Mouse (Mus musculus): ENCODE data around the gene Pde4d. TPM values are rescaled to one million over a fixed set of nuclear protein-coding genes. Genes with fewer than 3 reads are reported as not detected.

Gene Pde4d
- polyA plus RNA-seq, 1 experiment from 2014 or later, result 3.4 TPM

GRCm38 (mm10) chr13:109247061-109247460 lies 797.3 kb downstream of the Pde4d start:
- in situ Hi-C loops (cut with MboI; ENCODE audit: low pct_unique_long_range_greater_than_20kb), result loop anchor here (5.0 to 25.0 kb wide), 2 partner anchors 80 to 665 kb away; no protein-coding TSS in a partner anchor
- ChIA-PET CTCF (no interaction called here), POLR2A (no interaction called here)
- DNase-seq (ENCODE audit: low read depth, low spot score) (no peak), ATAC-seq (no peak)
- no peaks in the 10 kb centered on the region for H3K27me3 ChIP-seq
- TF ChIP-seq CTCF (IDR thresholded peaks at IDR 0.05), result no peak

DNA sequence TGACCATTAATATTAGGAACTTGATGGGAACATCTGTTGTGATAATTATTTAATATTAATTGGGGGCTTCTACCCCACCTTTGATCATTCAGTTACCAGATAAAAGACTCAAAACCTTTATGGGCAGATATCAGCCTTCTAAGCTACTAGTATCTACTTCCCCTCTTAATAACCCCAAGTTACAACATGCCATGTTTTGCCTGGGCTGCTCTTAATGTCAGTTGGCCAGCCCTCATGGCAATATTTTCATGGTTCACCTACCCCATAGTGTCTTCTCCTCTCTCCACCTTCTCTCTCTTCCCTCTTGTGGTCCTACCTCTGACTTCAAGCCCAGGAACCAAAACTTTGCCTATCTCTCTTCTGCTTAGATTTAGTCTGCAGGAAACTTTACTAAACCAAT lies 799.6 kb downstream of the Pde4d start:
- no peak for ATAC-seq
- no peak for DNase-seq (ENCODE audit: low read depth, low spot score)
- ChIA-PET CTCF (interaction anchor here (1.2 kb wide), 1 partner anchor 11 kb away, joined by 3 read pairs; no protein-coding TSS in a partner anchor), POLR2A (interaction anchor here (0.6 kb wide), 1 partner anchor 11 kb away, joined by 3 read pairs; no protein-coding TSS in a partner anchor)
- peaks cover 5% of the 10 kb centered on the region for H3K27me3 ChIP-seq
- no peak for TF ChIP-seq CTCF (IDR thresholded peaks at IDR 0.05)
- in situ Hi-C loops (cut with MboI; ENCODE audit: low pct_unique_long_range_greater_than_20kb), result loop anchor here (5.0 to 25.0 kb wide), 2 partner anchors 78 to 663 kb away; no protein-coding TSS in a partner anchor

DNA sequence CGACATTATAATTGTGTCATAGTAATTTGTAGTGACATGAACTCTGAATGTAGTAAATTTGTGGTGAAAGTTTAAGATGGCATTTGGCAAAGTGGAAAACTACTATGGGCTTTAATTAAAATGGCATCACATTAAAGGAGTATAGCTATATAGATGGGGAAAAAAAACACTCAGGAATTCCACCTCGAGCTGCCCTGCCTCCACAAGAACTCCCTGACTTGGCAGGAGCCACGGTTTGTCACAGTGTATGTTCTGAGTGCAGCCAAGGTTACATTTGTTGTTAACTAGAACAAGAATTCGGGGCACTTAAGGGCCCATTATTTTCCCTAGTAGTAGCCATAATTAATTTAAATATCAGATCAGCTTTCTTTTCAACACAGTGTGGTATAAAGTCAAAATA lies 805.9 kb downstream of the Pde4d start:
- no peak for DNase-seq (ENCODE audit: low read depth, low spot score)
- ChIA-PET POLR2A (no interaction called here), CTCF (no interaction called here)
- TF ChIP-seq CTCF (IDR thresholded peaks at IDR 0.05), result no peak
- in situ Hi-C loops (cut with MboI; ENCODE audit: low pct_unique_long_range_greater_than_20kb), result no loop called here
- no peak for ATAC-seq
- peaks cover 6% of the 10 kb centered on the region for H3K27me3 ChIP-seq

DNA sequence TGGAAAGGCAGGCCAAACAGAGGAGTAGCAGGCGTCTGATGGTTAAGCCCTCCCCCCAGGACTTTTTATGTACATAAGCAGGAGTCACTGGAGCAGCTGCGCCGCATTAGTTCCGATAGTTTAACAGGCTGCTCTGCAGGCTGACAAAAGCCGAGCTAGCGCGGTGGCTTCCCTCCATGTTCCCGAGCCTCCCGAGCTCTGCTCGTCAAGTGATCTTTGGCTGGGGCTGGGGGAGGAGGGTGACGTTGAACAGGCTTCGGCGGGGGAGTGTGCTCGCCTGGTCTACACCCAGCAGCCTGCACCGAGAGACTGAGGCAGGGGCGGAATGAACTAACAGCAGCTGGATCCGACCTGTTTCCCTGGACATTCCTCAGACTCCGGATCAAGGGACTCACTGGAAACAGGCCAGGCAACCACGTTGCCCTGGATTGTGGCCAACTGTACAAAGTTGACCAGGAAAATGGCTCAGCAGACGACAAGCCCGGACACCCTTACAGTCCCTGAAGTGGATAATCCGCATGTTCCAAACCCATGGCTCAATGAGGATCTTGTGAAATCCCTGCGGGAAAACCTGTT lies 810.6 kb downstream of the Pde4d start:
- ChIA-PET CTCF (interaction anchor here (0.7 kb wide), 1 partner anchor 11 kb away, joined by 3 read pairs; no protein-coding TSS in a partner anchor), POLR2A (no interaction called here)
- in situ Hi-C loops (cut with MboI; ENCODE audit: low pct_unique_long_range_greater_than_20kb), result no loop called here
- TF ChIP-seq CTCF (IDR thresholded peaks at IDR 0.05), result no peak
- ATAC-seq (peak; percentile 61), DNase-seq (ENCODE audit: low read depth, low spot score) (peak; percentile 4)
- no peaks in the 10 kb centered on the region for H3K27me3 ChIP-seq

- TF ChIP-seq CTCF (IDR thresholded peaks at IDR 0.05), result no peak
- DNase-seq (ENCODE audit: low read depth, low spot score) (no peak), ATAC-seq (peak; percentile 46)
- ChIA-PET CTCF (no interaction called here), POLR2A (no interaction called here)
- in situ Hi-C loops (cut with MboI; ENCODE audit: low pct_unique_long_range_greater_than_20kb), result no loop called here
- no peaks in the 10 kb centered on the region for H3K27me3 ChIP-seq
Observed at GRCm38 (mm10) chr13:109260796-109261516, 811.2 kb downstream of the Pde4d start.

- in situ Hi-C loops (cut with MboI; ENCODE audit: low pct_unique_long_range_greater_than_20kb), result no loop called here
- POLR2A ChIA-PET, result interaction anchor here (0.7 kb wide), 1 partner anchor 27 kb away, joined by 3 read pairs; no protein-coding TSS in a partner anchor
- H3K27me3 ChIP-seq, result no peaks in the 10 kb centered on the region
- CTCF ChIA-PET, result no interaction called here
- no peak for ATAC-seq
- TF ChIP-seq CTCF (IDR thresholded peaks at IDR 0.05), result no peak
- no peak for DNase-seq (ENCODE audit: low read depth, low spot score)
Observed at GRCm38 (mm10) chr13:109261642-109262220, 812.0 kb downstream of the Pde4d start.

- DNase-seq (ENCODE audit: low read depth, low spot score) (no peak), ATAC-seq (no peak)
- no peaks in the 10 kb centered on the region for H3K27me3 ChIP-seq
- ChIA-PET CTCF (no interaction called here), POLR2A (interaction anchor here (0.6 kb wide), 1 partner anchor 448 kb away, joined by 5 read pairs; no protein-coding TSS in a partner anchor)
- in situ Hi-C loops (cut with MboI; ENCODE audit: low pct_unique_long_range_greater_than_20kb), result no loop called here
- TF ChIP-seq CTCF (IDR thresholded peaks at IDR 0.05), result no peak
Observed at GRCm38 (mm10) chr13:109262501-109262900, 812.8 kb downstream of the Pde4d start.

GRCm38 (mm10) chr13:109263833-109264232 lies 814.1 kb downstream of the Pde4d start:
- CTCF ChIA-PET, result no interaction called here
- DNase-seq (ENCODE audit: low read depth, low spot score), result no peak
- no peak for ATAC-seq
- POLR2A ChIA-PET, result no interaction called here
- no peak for TF ChIP-seq CTCF (IDR thresholded peaks at IDR 0.05)
- in situ Hi-C loops (cut with MboI; ENCODE audit: low pct_unique_long_range_greater_than_20kb), result no loop called here
- no peaks in the 10 kb centered on the region for H3K27me3 ChIP-seq

- POLR2A ChIA-PET, result no interaction called here
- TF ChIP-seq CTCF (IDR thresholded peaks at IDR 0.05), result no peak
- CTCF ChIA-PET, result no interaction called here
- H3K27me3 ChIP-seq, result no peaks in the 10 kb centered on the region
- DNase-seq (ENCODE audit: low read depth, low spot score), result no peak
- ATAC-seq, result no peak
- in situ Hi-C loops (cut with MboI; ENCODE audit: low pct_unique_long_range_greater_than_20kb), result no loop called here
Observed at GRCm38 (mm10) chr13:109268253-109268652, 818.5 kb downstream of the Pde4d start.

DNA sequence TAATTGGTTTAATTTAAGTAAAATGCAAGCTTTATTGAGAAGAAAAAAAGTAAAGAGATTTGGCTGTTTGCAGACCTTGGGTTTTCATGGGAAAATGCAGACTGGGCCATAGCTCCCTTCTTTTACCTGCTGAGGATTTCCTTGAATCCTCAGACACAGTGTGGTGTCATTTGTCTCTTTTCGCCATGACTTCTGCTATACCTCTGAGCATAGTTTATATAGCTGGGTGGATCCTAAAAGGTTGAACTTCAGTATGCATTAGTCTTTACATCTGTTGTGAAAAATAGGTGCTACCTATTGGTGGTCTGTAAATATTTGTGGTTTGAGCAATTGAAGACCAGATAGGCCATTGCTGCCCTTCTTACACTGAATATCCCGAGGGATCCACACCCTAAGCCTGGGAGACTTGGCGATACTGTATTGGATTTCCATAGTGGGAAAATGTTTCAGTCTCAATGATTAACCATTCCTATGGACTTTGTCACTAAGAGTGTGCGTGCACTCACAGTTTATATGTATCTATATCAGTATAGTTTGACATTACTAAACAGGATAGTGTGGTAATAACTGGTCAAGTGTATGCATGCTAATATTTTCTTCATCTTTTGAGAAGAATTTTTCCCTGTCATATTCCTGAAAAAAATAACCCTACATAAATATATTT lies 819.0 kb downstream of the Pde4d start:
- no peaks in the 10 kb centered on the region for H3K27me3 ChIP-seq
- in situ Hi-C loops (cut with MboI; ENCODE audit: low pct_unique_long_range_greater_than_20kb), result no loop called here
- TF ChIP-seq CTCF (IDR thresholded peaks at IDR 0.05), result no peak
- DNase-seq (ENCODE audit: low read depth, low spot score), result no peak
- ATAC-seq, result no peak
- ChIA-PET CTCF (no interaction called here), POLR2A (no interaction called here)

- CTCF ChIA-PET, result no interaction called here
- in situ Hi-C loops (cut with MboI; ENCODE audit: low pct_unique_long_range_greater_than_20kb), result no loop called here
- ATAC-seq (no peak), DNase-seq (ENCODE audit: low read depth, low spot score) (no peak)
- TF ChIP-seq CTCF (IDR thresholded peaks at IDR 0.05), result no peak
- H3K27me3 ChIP-seq, result no peaks in the 10 kb centered on the region
- POLR2A ChIA-PET, result no interaction called here
Observed at GRCm38 (mm10) chr13:109274869-109275268, 825.1 kb downstream of the Pde4d start.

All from Patski (cell line).